Mouse (Mus musculus) ES-E14 (cell line): ENCODE data around the gene Dnah8.

ENCODE experiments used
- HCFC1 ChIP-seq: IDR thresholded peaks from 2 replicates; pipeline ENCODE4 v1.6.1; 2012; ENCODE audit warnings: low read length, inconsistent platforms, borderline replicate concordance; ENCODE audit not compliant: insufficient read depth
- MAFK ChIP-seq: IDR thresholded peaks from 2 replicates; pipeline ENCODE4 v1.6.1; 2014; ENCODE audit warnings: mild to moderate bottlenecking, low read depth, low read length, inconsistent platforms; ENCODE audit not compliant: insufficient read depth
- ZC3H11A ChIP-seq: IDR thresholded peaks from 2 replicates; pipeline ENCODE4 v1.6.1; 2012; ENCODE audit warnings: low read depth, mild to moderate bottlenecking, inconsistent platforms, low read length, borderline replicate concordance
- ZNF384 ChIP-seq: IDR thresholded peaks from 2 replicates; pipeline ENCODE4 v1.6.1; 2012; ENCODE audit warnings: low read depth, low read length, inconsistent platforms

DNA sequence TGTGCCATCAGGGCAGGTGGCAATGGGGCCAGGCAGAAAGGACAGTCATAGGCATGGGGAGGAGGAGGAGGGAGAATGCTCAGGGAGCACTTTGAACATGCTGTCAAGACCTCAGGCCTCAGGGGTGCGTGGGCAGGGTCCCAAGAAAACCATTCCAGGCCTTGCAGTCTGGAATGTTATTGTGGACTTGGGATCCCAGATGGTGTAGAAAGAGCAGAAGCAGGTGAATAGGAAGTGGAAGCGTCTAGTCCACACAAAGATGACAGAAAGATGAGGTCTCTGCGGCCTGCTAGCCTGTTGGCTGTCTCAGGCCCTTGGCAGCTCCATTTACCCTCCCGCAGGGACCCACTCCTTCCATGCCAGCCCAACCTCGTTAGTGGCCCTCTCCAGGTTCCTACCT, 288.4 kb downstream of the Dnah8 start:
- TF ChIP-seq ZNF384 (no peak), MAFK (no peak), HCFC1 (no peak), ZC3H11A (no peak)
